Mouse (Mus musculus): ENCODE measurements around the gene Prdm8. TPM values are rescaled to one million over a fixed set of nuclear protein-coding genes. Genes with fewer than 3 reads are reported as not detected.
A peak's percentile ranks its signal among the peaks of the same experiment; 100 is the strongest.

Gene Prdm8
- total RNA-seq, 2 experiments from 2014 or later = 0.18 to 0.33 TPM

- peak; percentile 93 for DNase-seq
These were observed 18.2 kb downstream of the Prdm8 start for GRCm38 (mm10) chr5:98184971-98185805.

- DNase-seq = peak; percentile 33
These were observed 19.1 kb downstream of the Prdm8 start for GRCm38 (mm10) chr5:98185806-98186751.

- DNase-seq = no peak
These were observed 22.5 kb downstream of the Prdm8 start for GRCm38 (mm10) chr5:98189181-98190180.

GRCm38 (mm10) chr5:98192295-98192983 lies 25.4 kb downstream of the Prdm8 start:
- no peak for DNase-seq

- DNase-seq = no peak
These were observed 28.0 kb downstream of the Prdm8 start for GRCm38 (mm10) chr5:98194959-98195358.

- no peak for DNase-seq
These were observed 31.6 kb downstream of the Prdm8 start for GRCm38 (mm10) chr5:98198412-98199218.

- DNase-seq = no peak
These were observed 32.2 kb downstream of the Prdm8 start for GRCm38 (mm10) chr5:98199219-98199552.

GRCm38 (mm10) chr5:98201606-98202005 lies 34.6 kb downstream of the Prdm8 start:
- DNase-seq = no peak

GRCm38 (mm10) chr5:98202996-98203395 lies 36.0 kb downstream of the Prdm8 start:
- DNase-seq = no peak

GRCm38 (mm10) chr5:98212501-98212900 lies 45.5 kb downstream of the Prdm8 start:
- no peak for DNase-seq

GRCm38 (mm10) chr5:98221956-98222355 lies 55.0 kb downstream of the Prdm8 start:
- no peak for DNase-seq

GRCm38 (mm10) chr5:98226710-98227109 lies 59.7 kb downstream of the Prdm8 start:
- DNase-seq = no peak

GRCm38 (mm10) chr5:98229456-98229855 lies 62.5 kb downstream of the Prdm8 start:
- no peak for DNase-seq

- no peak for DNase-seq
These were observed 71.5 kb downstream of the Prdm8 start for GRCm38 (mm10) chr5:98238466-98238865.

Other genes with a start within 250 kb of the Prdm8 start
- 10 to 100 TPM; 23.3 to 24.3 TPM for gene Antxr2, start 136.2 kb upstream of the Prdm8 start, total RNA-seq (2021)
- gene Fgf5, start 87.0 kb downstream of the Prdm8 start, total RNA-seq (2021) = not detected
- gene Cfap299, start 162.1 kb downstream of the Prdm8 start, total RNA-seq (2021) = not detected